Mouse (Mus musculus) left cerebral cortex, postnatal 25 days (tissue): ENCODE results near the gene Alx3. TPM values are rescaled to one million over a fixed set of nuclear protein-coding genes. Genes with fewer than 3 reads are reported as not detected.

Source experiments
- DNase-seq, 2 experiments: peaks; one replicate each; pipeline ENCODE4 v3.0.0; 2022; ENCODE audit warnings: low spot score in 2 of 2, mixed read lengths in 1 of 2
- intact Hi-C: fragments of 180-260 bp; cut with DNase I; formaldehyde crosslinking; loops from one replicate; pipeline ENCODE4 v1.15.1; 2025
- total RNA-seq, 2 experiments: library from RNA; stranded (reverse); gene quantifications; 2 replicates each; pipeline ENCODE4 v1.2.3; 2021

Alx3 gene
- total RNA-seq, result under 1 TPM; 0.87 to 0.94 TPM

DNA sequence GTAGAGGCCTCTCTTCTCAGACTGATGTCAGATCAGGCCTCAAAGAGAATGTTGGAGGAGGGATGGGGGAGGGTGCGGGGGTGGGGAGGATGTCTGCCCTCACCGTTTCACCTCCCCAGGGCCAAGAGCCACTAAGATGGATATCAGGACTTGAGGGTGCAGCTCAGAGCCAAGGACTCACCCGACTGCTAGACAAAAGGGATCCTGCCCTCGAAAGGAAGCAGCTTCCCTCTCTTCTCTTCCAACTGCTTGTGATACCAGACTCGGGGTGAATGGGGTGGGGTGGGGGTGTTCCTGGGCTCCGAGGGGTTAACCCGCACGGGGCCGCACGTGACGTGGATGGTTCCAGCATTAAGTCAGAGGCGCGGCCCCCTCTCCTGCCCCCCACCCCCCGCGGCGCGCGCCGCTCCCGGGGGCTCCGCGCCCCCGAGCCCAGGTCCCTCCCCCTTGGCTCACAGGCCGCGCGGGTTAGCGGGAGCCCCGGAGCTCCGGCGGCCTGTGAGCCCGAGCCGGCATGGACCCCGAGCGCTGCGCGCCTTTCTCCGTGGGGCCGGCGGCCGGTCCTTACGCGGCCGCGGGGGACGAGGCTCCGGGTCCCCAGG lies at the start of gene Alx3:
TSS of gene Alx3 (plus strand) at position 370 of the 602 bp plus-strand sequence.
- intact Hi-C loops, result no loop called here
- DNase-seq, result no peak

- intact Hi-C loops, result loop anchor here (5.0 kb wide), 1 partner anchor 37 kb away; no protein-coding TSS in a partner anchor
- DNase-seq, result peak in 1 of 2 experiments; percentile 10
These were observed 49.6 kb upstream of the Alx3 start for GRCm38 (mm10) chr3:107545278-107545677.

GRCm38 (mm10) chr3:107545716-107546412 lies 49.0 kb upstream of the Alx3 start:
- no peak for DNase-seq
- intact Hi-C loops, result loop anchor here (5.0 kb wide), 1 partner anchor 36 kb away; no protein-coding TSS in a partner anchor

GRCm38 (mm10) chr3:107546956-107547355 lies 47.9 kb upstream of the Alx3 start:
- intact Hi-C loops, result loop anchor here (5.0 kb wide), 1 partner anchor 35 kb away; no protein-coding TSS in a partner anchor
- DNase-seq, result no peak

DNA sequence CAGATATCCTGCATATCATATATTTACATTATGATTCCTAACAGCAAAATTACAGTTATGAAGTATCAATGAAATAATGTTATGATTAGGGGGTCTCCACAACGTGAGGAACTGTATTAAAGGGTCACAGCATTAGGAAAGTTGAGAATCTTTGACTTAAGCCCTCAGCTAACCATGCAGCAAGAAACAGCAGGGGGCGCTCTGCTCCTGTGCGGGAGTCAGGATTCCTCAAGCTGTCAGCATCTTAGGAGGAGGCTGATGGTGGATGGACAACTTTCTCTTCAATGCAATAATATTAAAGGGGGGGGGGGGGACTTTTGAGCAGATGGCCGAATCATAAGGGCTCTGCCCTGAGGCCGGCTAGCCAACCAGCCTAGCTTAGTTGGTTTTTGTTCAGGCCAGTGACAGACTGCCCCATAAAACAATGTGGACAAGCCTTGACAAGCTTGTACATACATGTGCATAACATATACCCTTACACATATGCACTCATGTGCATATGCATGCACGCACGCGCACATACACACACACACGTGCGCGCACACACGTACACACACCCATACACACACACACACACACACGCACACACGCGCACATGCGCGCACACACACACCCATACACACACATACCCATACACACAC lies 44.3 kb upstream of the Alx3 start:
- intact Hi-C loops, result no loop called here
- DNase-seq, result peak; percentile 66 to 71

DNA sequence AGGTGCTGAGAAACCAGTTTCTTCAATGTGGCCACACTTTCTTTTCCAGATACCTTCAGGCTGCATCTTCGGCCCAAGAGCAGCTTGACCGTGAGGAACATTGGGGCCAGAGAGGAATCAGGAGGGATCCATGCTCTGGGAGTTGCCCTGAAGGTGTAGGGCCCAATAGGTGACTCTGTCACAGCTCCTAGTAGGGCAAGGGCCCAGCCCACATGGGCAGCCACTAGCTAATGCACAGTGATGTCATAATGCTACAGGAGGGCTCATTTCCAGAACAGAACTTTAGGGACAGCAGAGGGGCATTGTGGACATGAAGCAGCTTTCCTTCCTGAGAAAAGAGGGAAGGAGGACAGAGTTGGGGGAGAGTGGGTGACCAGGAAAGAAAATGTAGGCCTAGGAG lies 40.0 kb upstream of the Alx3 start, which contains the start of gene Ubl4b:
TSS of gene Ubl4b (minus strand) at position 232 of the 400 bp plus-strand sequence.
- intact Hi-C loops, result loop anchor here (5.0 kb wide), 1 partner anchor 57 kb away; no protein-coding TSS in a partner anchor
- DNase-seq, result no peak

- intact Hi-C loops, result loop anchor here (2.0 to 5.0 kb wide), 2 partner anchors 20 to 54 kb away; no protein-coding TSS in a partner anchor
- no peak for DNase-seq
These were observed 36.1 kb upstream of the Alx3 start for GRCm38 (mm10) chr3:107558740-107559139.

GRCm38 (mm10) chr3:107559183-107559582 lies 35.6 kb upstream of the Alx3 start:
- peak; percentile 64 to 66 for DNase-seq
- intact Hi-C loops, result loop anchor here (2.0 to 5.0 kb wide), 2 partner anchors 20 to 53 kb away; no protein-coding TSS in a partner anchor

DNA sequence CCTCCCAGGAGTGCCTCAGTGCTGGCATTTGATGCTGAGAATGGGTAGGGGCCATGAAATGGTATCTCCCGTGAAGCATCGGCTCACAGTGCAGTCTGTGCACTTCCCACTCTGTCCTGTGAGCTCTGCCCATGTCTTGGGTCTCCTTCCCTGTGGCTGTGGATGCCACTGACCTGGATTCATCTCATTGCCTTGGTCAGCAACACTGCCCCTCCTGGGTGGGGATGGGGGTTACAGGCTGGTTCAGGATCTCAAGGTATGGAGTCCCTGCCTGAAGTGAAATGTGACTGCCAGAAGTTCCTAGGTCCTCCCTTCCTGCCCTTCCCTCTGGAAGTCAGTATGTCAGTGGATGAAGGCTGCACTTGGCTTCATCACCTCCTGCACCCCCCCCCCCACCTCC lies 32.7 kb upstream of the Alx3 start:
- intact Hi-C loops, result no loop called here
- DNase-seq, result no peak

- intact Hi-C loops, result no loop called here
- DNase-seq, result no peak
These were observed 32.2 kb upstream of the Alx3 start for GRCm38 (mm10) chr3:107562591-107562990.

DNA sequence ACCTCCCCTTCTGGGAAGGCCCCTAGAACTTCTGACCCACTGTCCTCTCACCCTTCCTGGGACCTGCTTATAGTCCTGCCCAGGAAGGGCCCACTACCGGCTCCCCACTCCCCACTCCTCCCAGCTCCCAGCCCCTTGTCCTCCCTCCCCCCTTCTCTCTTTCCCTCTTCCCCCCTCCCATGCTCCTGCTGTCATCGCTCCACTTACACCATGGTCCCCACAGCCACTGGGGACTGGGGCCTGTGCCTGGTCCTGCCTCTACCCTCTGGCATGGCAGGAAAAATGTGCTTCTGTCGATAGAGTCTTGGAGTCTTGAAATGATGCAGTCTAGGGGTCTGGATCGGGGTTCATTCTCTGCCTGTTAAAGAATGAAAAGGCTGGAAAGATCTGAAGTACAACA lies 31.0 kb upstream of the Alx3 start:
- intact Hi-C loops, result no loop called here
- DNase-seq, result no peak

DNA sequence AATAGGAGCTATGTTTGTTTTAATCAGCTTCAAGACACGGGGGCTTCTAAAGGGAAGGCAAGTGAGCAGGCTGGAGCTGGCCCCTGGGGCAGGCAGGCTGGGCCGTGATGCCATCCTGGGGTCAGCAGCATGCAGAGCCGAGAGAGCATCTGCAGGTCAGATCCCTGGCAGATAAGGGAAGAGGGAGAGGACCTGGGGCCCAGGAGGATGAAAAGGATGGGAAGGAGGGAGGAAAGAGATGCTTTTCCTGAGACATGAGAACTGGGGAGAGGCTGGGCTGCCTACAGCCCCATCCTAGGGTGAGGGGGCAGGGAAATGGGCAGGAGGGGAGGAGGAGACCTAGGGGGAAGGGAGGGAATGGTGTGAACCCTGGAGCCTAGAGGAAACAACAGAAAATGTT lies 29.5 kb upstream of the Alx3 start:
- no peak for DNase-seq
- intact Hi-C loops, result no loop called here

DNA sequence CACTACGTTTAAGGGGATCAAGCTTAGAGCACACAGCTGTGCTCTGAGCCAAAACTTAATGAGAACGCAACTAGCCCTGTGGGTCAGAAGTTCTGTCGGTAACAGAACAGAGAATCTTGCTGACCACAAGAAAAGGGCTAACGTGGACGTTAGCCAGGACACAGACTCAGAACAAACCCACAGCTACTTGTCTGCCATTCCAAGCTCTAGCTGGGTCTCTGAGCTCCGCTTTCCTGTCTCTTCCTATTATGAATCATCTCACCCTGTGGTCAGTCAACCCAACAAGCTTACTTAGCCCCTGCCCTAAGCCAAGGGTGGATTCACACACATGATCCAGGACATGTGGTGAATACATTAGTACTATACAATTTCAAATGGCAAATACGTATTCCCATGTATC lies 27.1 kb upstream of the Alx3 start:
- intact Hi-C loops, result no loop called here
- DNase-seq, result no peak

DNA sequence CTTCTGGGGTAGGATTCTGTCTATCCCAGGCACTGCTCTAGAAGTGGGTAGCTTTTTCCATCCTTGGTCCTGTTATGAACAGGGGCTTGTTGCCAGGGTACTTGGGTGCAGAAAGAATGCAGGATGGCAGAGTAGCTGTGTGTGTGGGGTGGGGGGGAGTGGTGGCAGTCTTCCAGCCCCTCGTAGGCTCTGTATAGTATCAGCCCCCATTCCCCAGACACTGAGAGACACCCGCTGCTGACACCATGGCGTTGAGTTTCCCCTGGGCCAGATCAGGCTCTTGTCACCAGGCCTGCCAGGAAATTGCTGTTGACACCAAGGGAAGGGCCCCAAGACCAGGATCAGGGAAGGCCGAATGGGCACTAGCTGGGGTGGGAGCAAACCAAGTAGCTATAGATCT lies 26.1 kb upstream of the Alx3 start:
- DNase-seq, result no peak
- intact Hi-C loops, result no loop called here

- intact Hi-C loops, result no loop called here
- peak in 1 of 2 experiments; percentile 16 for DNase-seq
These were observed 23.6 kb upstream of the Alx3 start for GRCm38 (mm10) chr3:107571205-107571604.

- intact Hi-C loops, result no loop called here
These were observed 18.0 kb upstream of the Alx3 start for GRCm38 (mm10) chr3:107576807-107577206.

GRCm38 (mm10) chr3:107577810-107578390 lies 16.9 kb upstream of the Alx3 start:
- intact Hi-C loops, result loop anchor here (2.0 kb wide), 1 partner anchor 19 kb away; no protein-coding TSS in a partner anchor
- DNase-seq, result no peak

More at GRCm38 (mm10) chr3:107576807-107577206, 18.0 kb upstream of the Alx3 start:
- no peak for DNase-seq

DNA sequence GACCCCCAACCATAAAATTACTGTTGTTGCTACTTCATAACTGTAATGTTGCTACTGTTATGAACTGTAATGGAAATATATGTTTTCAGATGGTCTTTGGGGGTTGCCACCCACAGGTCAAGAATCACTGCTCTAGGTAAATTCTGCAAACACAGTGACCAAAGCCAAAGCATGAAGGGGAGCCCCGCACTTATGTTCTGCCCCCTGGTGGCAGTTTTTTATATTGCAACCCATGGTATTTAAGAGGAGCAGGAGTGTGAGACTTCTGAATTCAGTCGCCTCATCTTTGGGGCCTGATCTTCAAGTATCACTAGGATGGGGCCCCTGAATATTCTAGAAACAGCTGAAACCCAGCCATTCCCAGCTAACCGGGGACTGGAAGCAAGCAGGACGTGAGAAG lies 15.4 kb upstream of the Alx3 start:
- DNase-seq, result peak; percentile 64 to 82
- intact Hi-C loops, result loop anchor here (2.0 kb wide), 1 partner anchor 21 kb away; no protein-coding TSS in a partner anchor

DNA sequence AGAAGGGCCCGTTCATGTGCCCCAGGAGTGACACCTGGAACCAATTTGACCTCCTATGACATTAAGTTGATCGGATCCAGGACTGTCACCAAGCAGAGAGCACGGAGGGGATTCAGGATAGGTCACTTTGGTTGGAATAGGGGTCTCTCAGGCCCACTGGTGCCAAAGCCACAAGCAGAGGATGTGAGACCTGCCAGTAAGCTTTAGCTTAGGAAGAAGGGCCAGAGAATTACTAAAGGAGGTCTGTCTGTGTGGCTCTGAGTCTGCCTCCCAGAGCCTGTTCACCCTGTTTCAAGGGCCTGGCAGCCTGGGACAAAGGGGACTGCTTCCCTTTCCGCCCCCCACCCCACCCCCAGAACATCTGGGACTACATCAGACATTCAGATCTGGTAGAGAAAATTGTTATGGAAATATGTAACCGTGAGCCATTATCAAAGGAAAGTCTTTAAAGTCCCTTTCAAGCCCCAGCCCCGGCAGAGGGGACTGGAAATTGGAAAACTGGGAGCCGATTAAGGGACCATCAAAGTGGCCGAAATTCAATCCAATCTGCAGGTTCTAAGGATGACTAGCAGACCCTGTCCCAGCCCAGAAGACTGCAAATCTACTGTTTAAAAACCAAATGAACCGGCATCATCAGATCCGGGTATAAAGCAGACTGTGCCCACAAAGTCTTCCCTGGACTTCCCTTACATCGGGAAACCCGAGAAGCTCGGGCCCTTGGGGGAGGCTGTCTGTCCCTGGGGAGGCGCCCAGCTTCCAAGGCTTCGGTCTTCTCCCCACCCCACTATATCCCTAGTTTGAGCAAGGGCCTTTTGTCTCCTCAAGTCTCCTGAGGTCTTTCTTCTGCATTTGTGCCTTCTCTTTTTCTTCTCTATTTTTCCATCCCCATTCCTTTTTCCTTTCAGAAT lies 13.5 kb upstream of the Alx3 start:
- intact Hi-C loops, result loop anchor here (2.0 to 5.0 kb wide), 2 partner anchors 15 to 34 kb away; no protein-coding TSS in a partner anchor
- DNase-seq, result no peak
